Mouse (Mus musculus) right cerebral cortex, postnatal 14 days (tissue): ENCODE results near the gene Cpe.

Source experiments
- DNase-seq: peaks from one replicate; pipeline ENCODE4 v3.0.0; 2022

Cpe gene

GRCm38 (mm10) chr8:64629034-64629760 lies 63.7 kb downstream of the Cpe start:
- no peak for DNase-seq

DNA sequence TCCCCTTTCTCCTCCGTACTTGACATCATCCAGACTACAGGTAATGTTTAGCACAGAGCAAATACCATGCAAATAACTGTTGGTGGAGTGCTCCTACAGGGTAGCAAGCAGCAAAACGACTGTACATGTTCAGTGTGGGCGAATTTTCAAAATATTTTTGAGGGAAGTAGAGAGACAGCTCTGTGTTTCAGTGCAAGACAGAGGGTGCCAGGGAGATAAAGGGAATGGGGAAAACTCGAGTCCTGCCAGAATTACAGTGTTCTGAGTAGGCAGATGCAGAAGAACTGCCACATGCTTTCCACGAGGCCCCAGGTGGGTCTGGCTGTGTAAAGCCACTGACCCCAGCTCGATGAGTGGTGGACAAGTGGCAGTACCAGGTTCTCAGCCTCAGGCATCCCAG lies 64.8 kb downstream of the Cpe start:
- no peak for DNase-seq

DNA sequence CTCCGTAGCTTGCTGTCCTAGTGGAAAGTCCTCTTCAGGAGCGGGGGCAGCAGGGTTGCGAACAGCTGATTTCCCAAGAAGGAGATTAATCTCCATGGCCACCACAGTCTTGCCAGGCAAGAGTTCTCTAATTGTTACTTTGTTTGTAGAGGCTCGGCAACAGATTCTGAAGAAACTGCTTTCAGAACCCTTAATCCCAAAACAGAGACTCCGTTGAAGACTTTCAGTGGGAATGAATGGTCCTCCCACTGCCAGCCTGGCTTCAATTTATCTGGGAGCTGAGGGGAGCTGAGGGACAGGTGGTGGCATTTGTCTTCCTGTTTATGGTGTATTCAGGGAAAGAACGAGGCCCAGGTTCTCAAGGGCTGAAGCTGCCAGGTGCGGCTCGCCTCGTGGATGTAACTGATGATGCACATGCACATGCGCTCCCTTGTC lies 68.2 kb downstream of the Cpe start:
- DNase-seq: peak; percentile 43

DNA sequence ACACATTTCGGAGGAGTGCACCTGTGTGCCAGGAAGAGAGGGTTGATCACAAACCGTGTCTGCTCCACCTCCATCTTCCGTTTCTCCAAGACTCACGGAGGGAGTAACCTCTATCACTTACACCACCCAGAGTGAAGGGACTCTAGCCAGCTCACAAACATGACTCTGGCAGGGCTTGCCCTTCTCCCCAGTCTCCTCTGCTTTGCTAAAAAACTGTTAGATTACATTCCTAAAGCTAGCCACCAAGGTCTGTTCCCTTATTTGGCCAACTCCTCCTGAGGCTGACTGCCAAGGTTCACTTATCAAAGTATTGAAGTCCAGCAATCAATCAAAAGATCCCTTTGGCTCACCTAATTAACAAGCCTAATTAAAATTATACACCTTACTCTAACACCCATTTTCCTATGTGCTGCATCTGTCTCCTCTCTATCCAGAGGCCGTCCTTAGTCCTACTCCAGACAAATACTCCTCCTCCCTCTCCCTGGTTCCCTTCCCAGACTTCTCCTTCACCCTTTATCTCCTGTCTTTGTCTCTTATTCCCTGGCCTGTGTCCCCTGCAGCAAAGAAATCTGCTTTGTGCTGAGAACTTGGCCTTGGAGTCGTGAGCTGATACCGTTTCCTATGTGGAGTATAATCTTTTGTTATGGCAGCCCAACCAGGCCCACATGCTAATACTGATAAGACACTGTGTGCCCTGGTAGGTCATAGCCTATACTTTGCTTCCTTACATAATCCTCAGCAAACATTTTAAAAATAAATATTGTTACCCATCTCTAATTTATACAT lies 72.3 kb downstream of the Cpe start:
- DNase-seq: no peak

- DNase-seq: no peak
Measured at GRCm38 (mm10) chr8:64619661-64620060, 73.2 kb downstream of the Cpe start.

- DNase-seq: peak; percentile 63
Measured at GRCm38 (mm10) chr8:64618618-64619017, 74.2 kb downstream of the Cpe start.

- no peak for DNase-seq
Measured at GRCm38 (mm10) chr8:64616566-64616965, 76.3 kb downstream of the Cpe start.

DNA sequence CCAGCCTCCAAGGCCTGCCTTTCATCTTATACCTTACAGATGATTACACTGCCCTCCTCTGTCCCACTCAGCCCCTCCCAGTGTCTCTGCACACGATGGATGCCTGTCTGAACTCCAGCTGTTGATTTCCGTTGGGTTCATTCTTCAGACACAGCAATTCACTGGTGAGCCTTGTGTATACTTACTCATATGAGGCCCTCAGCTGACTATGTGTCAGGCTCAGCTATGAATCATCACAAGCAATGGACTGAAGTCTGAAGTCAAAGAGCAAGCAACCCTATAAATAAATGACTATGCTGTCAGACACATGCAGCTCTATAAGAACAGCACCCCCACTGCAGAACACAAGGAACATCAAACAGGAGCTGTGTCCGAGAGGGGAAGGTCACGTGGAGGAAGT lies 77.4 kb downstream of the Cpe start:
- DNase-seq: no peak

- DNase-seq: no peak
Measured at GRCm38 (mm10) chr8:64613663-64614062, 79.2 kb downstream of the Cpe start.

DNA sequence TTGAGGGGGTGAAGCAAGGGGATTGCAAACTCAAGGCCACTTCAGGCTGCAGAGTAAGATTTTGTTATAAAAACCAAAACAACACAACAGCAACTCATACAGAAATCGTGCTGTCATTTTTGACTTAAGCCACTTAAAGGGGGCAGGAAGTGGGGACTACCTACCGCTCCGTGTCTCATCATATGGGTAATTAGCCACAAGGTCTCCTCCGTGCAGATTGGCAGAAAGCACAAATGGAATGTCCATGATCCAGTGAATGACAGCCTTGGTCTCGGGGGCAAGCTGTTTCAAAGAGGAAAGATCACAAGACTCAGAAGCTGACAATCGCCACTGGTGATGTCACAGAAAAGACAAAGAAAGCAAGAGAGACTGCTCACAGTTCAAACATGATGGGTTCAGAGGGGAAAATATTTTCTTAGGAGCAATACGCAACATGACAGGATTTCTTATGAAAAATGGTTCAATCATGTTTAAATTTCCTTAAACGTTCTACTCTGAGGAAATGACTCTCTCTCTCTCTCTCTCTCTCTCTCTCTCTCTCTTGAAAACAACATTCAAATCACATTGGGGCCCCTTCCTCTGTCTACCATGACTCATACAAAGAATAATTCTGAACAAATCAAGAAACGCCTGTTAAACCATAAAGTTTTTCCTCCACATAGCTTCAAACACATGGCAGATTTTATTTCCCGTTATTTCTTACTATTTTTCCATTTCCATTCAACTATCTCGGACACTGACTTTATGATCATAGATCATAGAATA lies 81.5 kb downstream of the Cpe start:
- DNase-seq: no peak

DNA sequence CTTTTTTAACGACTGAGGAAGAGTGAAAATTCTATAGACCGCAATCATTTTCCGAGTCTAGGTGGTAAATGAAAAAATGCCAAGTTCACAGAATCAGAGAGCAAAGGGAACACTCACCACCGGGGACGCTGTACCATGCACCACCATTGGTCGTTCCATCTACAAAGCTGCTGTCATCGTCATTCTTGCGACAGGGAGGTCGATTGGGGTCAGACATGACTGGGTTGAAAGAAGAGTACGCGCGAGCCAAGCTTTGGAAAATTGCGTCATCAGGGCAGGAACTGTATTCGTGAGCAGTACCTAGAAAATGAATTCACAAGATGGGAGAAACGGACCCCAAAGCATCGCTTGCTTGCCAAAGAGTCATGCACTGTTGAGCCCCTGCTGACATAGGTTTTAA lies 83.9 kb downstream of the Cpe start:
- DNase-seq: no peak

DNA sequence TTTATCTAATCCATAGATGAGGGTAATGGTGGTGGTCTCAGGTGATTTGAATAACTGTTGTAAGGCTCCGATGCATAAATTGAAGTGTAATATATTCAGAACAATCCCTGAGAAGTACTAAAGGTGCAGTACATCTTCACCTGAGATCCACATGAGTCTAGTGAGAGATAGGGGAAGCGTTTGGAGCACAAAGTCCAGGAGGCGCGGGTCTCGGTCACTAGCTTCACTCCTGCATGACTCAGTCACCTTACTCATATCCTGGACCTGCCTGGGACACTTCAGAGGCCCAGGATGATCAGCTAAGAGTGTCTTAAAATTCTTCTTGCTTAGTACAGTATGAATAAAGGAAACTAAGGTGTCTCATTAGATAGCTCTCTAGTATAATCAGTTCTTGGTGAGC lies 86.8 kb downstream of the Cpe start:
- DNase-seq: no peak

- DNase-seq: no peak
Measured at GRCm38 (mm10) chr8:64598206-64598605, 94.6 kb downstream of the Cpe start.

DNA sequence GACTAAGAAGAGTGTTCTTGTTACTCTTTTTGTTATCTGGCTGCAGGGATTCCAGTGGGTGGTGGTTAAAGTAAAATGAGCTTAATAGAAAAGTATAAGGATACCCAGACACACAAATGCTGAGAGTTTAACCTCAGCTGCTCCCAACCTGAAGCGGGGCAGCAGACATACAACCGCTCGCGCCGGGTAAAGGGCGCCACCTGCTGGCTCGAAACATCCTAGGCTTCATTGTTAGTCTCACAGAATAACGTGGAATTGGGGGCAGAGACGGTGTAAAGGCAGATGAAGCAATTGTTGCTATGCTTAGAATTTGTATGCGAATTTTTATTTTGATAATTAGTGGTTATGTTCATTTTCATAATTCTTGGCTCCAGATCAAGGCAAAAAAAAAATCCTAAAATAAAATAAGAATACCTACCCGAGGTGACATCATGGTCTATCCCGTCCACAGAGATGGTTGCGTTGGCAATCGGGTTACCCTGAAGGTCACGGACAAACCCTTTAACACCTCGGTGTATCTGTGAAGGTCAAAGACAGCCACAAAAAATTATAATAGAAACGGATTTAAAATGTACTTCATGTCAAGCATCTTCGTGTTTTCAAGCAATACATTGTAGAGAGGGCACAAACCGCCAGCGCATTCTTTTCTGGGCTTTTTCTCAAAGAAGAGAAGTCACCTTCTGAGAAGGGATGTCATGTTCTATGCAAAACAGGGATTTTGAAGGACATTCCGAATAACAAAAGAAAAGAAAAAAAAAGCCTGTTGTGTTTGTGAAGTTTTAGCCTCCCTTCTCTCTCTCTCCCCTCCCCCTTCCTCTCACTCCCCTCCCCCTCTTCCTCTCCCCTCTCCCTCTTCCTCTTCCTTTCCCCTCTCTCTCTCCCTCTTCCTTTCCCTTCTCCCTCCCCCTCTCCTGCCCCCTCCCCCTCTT lies 95.5 kb downstream of the Cpe start:
- peak; percentile 81 for DNase-seq

DNA sequence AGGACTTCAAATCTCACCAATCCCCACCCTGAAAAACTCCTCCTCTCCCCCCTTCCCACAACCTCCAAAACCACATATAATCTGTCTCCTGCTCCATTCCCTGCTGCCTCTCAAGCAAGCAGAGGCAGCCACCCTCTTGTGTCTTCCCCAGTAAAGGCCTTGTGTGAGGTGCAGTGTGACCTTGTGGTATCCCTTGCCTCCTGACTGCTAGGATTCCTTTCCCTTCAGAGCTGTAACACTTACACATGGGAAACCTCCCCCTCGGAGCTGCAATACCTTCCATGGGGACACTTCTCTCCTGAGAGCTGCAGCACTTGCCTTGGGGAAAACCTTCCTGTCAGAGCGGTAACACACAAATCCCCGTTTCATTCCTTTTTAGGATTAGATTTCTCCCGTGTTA lies 96.5 kb downstream of the Cpe start:
- DNase-seq: no peak

DNA sequence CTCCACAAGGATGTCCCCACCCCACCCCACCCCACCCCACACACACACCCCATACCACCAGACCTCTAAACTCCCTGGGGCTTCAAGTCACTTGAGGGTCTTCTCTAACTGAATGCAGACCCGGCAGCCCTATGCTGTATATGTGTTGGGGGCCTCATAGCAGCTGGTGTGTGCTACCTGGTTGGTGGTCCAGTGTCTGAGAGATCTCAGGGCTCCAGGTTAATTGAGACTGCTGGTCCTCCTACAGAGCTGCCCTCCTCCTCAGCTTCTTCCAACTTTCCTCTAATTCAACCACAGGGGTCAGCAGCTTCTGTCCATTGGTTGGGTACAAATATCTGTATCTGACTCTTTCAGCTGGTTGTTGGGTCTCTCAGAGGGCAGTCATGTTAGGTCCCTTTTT lies 102.4 kb downstream of the Cpe start:
- no peak for DNase-seq

DNA sequence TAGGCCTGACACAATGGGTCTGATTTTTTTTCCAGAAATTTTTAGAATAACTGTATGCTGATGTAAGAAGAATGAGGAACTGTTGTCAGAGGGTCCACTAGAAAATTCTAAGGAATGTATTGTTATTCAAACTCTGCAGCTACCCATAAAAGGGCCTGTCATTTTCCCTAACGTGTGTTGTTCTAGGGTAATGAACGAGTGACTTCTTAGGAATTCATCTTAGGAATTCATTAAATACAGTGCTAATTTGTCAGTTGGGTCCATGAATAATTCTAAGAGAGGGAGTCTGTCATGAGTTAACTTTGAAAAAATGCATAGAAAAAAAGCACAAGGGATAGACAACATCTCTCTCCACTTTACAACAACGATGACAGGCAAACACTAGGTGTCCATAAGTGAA lies 110.0 kb downstream of the Cpe start:
- DNase-seq: no peak

GRCm38 (mm10) chr8:64578221-64578620 lies 114.6 kb downstream of the Cpe start:
- no peak for DNase-seq

GRCm38 (mm10) chr8:64575001-64575400 lies 117.9 kb downstream of the Cpe start:
- DNase-seq: no peak

DNA sequence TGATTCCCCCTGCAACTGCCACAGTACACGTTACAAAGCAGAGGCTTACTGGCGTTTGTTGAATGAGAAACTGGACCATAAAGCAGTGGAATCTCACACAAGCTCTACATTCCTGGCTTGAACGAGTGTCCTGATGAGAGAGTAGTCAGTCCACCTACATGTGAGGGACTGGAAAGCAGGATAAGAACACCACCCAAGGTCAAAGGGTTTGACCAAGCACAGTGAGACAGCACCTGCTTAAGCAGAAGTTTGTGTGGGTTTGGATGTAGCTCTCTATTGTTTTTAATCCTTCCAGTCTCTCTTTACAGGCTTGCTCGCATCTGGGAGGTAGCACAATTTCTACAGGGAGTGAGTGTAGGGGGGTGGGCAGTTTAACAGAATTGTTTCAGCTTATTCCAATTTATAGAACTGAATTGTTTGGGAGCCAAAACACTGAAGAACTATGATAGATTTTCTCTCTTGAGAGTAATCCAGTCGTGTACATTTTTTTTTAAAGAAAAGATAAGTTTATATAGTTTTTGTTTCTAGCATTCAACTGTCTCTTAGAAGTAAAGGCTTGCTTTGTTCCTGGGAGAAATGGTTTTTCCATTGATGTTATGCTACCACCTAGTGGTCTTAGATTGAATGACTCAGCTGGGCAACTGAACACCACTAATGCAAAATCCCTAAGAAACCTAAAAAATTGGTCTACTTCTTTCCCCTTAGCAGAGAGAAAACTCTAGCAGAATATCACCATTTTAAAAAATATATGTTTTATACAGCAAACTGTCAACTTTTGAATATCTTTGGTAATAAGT lies 144.6 kb downstream of the Cpe start:
- DNase-seq: no peak

GRCm38 (mm10) chr8:64543441-64543840 lies 149.4 kb downstream of the Cpe start:
- no peak for DNase-seq
